Mouse (Mus musculus) urinary bladder, adult 18-20 months (tissue): ENCODE results near the gene Enpp7.

ENCODE experiments used
- DNase-seq, 2 experiments: peaks; one replicate each; pipeline ENCODE4 v3.0.0; 2022; ENCODE audit warnings: low spot score in 2 of 2, mixed read lengths in 2 of 2

Gene Enpp7

DNA sequence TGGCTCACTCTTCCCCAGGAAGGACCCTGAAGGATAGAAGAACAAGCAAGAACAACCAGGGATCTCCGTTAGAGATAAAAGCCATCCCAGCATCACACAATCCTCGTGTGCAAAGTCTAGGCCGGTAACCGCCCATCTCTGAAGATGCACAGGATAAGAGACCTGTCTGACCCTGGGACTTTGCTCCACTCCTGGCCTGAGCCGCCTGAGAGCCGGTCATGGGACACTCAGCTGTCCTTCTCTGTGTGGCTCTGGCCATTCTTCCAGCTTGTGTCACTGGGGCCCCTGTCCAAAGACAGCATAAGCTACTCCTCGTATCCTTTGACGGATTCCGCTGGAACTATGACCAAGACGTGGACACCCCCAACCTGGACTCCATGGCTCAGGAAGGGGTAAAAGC, at the start of gene Enpp7:
Gene Enpp7 (plus strand): TSS at position 190 of the 400 bp plus-strand sequence.
- no peak for DNase-seq

DNA sequence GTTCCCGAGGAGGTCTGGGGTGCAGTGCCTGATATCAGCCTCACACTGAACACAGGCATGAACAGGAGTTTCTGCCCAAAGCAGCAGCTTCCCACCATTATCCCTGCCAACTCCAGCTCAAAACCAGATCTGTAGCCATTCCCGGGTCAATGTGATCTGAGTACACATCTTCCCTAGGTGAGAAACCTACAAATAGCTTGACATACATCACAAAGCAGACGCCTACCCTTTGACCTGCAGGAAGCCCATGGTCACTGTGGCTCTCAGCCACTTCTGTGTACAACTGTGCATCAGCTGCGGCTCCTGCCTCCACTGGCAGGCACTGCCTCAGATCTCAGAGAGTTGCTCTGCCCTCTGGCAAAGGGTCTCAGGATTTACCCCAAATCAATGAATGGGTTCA, 48.3 kb upstream of the Enpp7 start:
- no peak for DNase-seq

DNA sequence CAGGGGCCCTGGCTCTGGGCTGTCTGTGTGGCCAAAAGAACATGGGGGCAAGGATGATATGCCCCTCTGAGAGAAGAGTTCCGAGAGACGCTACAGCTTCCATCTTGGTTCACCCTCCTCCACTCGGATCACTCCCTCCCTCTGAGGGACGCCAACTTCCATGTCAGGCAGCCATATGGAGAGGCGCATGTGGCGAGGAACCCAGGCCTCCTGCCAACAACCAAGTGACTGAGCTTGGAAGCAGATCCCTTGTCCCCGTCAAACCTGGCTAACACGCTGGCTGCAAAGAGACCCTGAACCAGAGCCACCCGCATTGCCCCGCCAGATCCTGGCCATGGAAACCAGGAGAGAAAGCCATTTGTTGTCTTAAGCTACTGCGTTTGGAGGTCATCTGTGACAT, 47.4 kb upstream of the Enpp7 start:
- DNase-seq: no peak

DNA sequence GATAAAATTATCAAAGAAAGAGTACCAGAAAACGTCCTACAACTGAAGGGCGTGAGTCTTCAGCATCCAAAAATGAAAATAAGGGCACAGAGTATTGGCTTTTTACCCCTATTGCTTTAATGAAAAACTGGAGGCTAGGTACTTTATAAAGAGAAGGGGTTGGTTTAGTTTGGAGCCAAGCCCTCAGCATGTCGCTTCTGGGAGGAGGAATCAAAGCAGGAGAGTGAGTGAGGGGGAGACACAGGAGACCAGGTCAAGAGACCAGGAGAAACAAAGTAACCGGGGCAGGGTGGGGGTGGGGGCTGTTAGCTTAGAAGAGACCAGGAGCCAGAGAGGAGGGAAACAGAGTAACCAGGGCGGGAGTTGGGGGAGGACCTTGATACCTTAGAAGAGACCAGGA, 46.7 kb upstream of the Enpp7 start:
- no peak for DNase-seq

DNA sequence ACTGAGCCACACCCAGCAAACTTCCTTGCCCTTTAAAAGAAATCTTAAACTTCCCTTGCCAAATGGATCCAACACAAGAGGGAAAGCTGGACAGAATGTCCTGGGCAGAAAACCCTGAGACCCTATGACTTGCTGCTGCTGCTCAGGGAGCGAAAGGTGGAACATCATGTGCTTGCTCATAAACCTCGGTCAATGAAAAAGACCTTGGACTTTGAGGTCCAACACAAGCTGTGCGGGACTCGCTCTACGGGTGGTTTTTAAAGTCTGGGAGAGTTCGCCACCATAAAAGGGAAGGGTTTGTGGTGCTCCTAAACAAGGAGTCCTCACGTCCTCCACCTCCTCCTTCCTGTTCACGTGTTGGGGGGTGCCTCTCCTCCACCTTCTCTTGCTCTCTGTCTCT, 42.1 kb upstream of the Enpp7 start:
- DNase-seq: no peak

DNA sequence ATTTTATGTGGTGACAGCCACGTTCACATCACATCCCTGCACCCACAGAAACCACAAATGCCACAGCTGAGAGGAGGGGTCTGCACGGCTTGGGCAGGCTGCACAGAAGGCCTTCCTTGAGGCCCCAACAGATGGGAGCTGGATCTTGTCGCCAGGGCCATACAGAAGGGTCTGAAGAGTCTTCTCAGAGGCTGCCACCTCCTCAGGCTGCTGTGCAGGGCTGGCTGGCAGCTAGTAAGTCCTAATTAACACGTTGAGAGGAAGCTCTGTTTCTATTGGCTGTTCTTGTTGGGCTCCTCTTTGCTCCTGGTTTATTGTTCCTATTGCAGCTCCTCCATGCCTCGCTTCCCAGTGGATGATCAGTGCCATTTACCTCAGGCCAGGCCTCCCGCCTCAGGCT, 33.0 kb upstream of the Enpp7 start:
- no peak for DNase-seq

DNA sequence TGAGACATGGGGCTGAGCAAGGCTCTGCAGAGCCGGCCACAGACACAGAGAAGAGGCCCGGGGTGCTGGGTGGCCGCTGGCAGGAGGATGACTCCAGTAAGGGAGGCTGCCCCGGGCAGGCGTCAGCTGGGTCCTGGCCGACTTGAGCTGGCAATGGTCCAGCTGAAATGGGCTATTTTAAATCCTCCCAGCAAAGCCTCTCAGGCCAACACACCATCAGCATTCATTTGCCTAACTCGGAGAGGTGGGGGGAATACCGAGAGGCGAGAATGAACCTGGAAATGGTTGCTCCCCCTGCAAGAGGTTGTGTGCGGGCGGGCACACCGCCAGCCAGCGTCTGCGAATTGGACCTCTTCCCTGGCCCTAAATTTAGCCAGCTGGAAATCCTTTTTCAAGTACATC, 30.9 kb upstream of the Enpp7 start:
- no peak for DNase-seq

DNA sequence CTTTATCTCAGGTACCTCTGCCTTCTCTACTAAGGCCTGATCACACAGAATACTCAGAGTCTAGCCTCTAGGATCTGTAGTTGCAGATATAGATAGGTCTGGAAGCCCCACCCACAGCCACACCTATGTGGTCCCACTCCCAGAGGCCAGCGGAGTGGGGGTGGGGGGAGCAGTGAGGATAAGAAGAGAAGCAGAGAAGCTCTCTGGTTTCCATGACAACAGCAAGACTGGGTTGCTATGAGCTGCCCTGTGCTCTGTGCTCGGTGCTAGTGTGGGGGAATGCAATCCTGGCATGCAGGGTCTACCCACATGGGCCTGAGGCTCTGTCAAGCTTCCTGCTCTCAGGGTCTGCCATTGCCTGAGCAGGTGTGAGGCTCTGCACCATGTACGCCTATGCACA, 27.3 kb upstream of the Enpp7 start:
- DNase-seq: no peak

DNA sequence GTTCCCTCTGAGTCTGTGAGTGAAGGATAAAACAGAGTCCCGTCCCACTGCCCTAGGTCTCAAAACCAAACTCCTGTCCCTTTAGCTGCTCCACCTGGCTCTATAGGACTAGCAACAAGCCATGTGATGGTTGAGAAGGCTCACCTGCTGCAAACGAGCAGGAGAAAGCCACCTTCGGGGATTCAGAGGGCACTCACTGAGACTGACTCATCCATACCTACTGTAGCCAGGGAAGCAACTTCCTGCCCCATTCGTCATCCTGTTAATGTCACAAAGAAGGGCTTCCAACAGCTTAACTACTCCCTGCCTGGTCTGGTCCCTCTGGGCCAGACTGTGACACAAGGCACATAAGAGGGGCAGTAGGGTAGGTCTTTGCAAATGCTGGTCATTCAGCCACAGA, 25.5 kb upstream of the Enpp7 start:
- DNase-seq: no peak

DNA sequence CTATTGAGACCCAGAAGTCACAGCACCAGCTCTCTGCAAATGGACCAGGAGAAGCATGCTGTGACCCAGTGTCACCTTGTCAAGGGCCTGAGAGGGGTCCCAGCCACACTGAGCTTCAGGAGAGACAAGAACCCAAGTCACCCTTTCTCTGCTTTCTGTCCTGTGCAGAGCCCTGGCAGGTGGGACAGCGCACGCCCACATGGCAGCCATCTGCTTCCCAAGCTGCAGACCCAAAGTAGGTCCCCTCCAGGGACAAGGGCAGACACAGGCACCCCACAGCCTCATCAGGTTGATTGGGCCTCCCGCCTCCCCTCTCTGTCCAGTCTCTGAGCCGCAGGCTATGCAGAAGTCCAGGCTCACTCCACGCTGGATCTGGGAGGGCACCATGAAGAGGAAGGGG, 24.1 kb upstream of the Enpp7 start:
- no peak for DNase-seq

DNA sequence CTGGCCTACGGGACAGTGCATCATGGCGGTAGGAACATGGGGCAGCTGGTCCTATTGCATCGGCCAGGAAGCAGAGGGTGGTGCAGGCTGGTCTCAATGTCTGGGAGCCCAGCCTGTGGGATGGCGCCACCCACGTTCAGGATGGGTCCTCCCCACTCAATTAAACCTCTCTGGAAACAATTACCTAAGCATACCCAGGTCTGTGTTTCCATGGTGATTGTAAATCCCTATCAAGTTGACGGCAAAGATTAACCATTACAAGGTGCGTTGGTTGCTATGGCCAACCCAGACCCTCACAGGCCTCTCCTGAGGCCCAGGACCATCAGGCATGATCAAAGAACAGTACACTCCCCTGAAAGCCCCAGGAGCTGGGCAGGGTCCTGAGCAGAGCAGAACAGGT, 22.9 kb upstream of the Enpp7 start:
- no peak for DNase-seq

DNA sequence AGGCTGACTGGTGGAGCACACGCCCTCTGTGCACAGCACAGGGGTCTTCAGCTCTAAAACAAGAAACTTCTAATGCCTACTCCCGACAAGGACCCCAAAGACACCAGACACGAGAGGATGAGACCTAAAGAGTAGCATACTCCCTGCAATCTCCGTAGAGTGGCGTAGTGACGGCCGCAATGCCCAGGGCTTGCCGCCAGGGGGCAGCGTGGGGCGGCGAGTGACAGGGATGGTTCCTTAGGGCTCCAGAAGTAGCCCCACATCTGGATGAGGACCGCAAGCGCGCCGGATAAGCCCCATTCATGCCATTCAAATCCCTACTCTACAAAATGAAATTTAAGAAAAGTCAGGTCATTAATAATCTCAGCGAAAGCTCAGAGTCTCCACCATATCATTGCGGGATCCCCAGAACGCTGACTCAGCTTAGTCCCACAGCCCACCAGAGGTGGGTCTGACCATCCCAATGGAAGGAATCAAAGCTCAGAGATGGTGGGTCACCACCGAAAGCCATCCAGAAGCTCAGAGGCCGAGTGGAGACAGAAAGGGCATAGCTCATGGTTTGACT, 16.4 kb upstream of the Enpp7 start:
- DNase-seq: no peak

DNA sequence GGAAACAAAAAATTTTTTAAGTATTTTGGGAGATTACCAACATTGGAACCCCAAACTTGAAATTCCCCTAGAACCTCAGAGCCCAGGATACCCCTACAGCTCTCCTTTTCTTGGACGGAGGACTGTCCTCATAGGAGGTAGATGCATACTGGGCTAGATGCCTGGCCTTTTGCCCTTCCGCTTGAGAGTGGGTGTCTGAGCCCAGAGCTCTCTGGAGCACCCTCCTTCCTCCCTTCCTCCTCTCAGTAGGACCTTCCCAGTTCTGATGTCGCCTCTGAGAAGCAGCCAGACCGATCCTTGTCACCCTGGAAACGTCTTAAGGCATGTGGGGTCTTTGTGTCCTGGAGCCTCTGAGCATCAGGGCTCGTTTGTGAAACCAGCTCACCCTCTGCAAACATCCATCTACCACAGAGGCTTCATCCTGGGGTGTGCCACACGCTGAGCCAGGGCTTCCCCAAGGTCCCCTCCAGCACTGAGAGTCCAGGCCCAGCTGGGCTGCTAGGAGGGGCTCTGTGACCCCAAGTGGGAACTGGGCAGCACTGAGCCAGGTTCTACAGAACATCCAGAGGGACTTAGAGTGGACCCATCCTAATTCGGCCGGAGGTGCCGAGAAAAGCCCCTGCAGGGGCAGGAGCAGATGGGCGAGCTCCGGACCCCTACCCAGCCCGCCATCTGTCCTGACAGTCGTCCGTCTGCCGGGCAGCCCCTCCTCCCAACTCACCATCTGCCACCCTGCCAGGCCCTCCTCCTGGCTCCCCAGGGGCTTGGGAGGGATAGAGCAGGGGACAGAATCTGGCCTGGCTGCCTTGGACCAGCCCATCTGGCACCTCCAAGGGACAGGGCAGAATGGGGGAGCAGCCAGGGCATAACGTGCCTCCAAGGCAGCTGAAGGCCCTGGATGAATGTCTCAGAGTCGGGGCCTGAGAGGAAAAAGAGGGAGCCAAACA, 15.3 kb upstream of the Enpp7 start:
- no peak for DNase-seq

DNA sequence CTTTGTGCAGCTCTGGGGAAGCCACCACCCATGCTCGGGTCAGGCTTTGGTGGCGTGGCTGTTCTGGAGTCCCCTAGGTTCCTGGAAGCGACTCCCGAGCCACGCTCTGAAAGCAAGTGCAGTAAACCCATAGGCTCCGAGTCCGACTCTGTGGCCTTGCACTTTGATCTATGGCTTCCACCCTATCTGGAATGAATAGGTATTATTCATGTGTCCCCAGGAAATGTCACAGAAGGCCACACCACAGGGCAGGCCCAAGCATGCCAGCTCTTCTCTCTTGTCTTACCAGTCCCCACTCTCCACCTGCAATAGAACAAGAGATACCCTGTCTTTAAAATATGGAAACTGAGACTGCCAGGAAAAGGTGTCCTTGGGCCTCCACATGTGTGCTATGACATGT, 13.6 kb upstream of the Enpp7 start:
- DNase-seq: no peak

DNA sequence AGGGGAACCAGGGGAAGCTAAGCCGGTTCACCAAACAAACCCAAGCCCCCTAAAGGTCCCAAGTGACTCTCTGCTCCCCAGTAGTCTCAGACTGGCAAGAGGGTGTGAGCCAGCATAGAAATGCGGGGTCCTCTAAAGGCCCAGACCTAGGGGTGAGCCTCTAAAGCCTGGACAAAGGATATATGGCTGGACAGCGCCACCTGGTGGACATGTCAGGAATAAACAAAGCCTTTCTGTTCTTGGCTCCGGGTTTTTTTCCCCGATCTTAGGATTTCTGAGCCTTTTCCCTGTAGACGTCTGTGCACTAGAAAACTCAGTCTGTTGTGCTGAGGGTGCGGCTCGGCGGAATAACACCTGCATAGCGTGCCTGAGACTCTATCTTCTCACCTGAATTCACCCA, 12.6 kb upstream of the Enpp7 start:
- DNase-seq: peak in 1 of 2 experiments; percentile 54

DNA sequence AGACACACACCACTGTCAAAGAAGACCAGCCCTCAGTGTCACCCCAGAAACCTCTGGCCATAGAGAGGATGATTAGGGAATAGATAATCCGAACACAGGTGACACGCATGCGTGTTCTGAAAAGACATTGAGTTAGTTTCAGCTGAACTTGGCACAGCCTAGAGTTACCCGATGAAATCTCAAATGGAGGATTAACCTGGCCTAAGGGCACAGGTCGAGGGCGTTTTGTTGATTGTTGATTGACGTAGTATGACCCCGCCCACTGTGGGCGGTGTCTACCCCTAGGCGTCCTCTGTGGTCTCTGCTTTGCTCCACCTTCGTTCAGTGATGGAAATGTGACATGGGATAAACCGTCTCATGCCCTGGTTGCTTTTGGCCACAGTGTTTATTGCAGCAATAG, 12.1 kb upstream of the Enpp7 start:
- DNase-seq: no peak

DNA sequence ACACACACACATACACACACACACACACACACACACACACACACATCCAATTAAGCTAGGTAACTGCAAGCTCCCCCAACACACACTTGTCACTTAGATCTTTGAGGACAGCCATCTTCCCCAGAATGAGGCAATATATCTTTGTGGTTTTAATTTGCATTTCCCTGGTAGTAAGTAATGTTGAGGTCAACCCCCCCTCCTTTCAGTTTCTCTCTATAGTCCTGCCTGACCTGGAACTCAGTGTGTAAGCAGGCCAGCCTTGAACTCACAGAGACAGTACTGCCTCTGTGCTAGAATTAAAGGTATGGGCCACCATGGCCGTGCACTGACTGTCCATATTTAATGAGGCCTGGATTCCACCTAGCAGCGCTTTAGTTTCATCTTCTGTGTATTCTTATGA, 7.6 kb upstream of the Enpp7 start:
- no peak for DNase-seq

DNA sequence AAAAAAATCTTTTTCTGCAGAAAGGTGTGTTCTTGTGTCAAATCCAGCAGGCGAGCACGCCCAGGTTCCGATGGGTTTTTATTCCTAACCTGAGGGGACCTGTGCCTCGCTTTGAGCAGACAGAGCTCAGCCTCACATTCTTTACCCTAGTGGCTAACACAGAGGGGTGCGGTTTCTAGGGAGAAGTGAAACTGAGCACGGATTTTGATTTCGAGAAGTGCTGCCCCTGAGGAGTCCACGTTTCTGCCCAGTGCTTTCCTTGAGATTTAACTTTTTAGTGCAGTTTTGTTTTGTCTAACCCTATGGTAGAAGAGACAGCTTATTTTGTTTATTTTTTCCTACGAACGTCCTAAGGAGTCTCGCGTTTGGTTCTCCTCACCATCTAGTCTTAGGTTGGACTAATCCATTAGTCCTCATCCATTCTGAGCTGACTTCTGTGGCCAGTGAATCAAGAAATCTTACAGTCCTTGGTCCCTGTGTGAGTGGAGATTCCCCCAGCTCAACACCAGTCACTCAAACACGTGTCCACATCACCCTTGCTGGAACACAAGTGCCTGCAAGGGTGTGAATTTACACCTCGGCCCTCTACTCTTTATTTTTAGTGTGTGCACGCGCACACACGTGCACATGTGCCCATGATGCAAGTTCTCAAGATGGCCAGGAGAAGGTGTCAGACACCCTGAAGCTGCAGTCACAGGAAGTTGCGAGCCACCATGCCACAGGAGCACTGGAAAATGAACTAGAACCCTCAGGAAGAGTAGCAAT, 6.8 kb upstream of the Enpp7 start:
- no peak for DNase-seq

DNA sequence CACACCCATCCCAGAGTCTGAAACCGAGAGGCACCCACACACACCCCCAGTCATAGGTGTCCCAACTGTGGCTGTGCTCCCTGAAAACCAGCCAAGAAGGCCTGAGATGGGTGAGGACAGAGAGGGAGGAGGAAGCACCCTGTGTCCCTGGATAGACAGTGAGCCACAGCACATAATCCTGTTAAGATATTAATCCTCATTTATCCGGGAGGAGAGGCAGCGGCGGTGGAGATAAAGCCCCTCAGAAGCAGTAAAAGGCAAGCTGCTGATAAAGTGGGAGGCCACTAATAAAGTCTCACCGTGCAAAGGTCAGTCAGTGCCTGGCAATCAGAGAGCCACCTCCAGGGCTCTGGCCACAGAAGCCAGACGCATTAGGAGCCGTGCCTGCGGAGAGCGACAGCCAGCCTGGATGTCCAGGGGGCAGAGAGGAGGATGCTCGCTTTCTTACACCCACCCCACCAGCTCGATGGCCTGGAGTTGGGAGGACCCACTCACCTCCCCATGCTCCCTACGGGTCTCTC, 5.3 kb upstream of the Enpp7 start:
- no peak for DNase-seq

DNA sequence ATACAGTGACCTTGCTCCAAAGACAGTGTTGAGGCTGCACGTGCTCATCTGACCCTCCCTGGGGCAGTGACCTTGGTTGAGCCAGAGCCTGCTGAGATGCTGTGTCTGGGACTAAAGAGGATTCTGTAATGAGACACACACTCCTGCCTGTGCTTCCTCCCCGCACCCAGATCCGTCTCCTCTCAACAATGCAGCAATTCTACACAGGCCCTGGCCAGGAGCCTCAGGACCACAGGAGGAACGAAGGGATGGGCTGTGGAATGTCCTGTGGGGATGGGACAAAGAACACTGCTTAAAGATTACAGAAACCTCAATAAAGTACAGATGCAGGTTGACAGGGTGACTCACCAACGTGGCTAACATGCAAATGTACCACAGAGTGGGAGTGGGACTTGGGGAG, 2.4 kb upstream of the Enpp7 start:
- no peak for DNase-seq

DNA sequence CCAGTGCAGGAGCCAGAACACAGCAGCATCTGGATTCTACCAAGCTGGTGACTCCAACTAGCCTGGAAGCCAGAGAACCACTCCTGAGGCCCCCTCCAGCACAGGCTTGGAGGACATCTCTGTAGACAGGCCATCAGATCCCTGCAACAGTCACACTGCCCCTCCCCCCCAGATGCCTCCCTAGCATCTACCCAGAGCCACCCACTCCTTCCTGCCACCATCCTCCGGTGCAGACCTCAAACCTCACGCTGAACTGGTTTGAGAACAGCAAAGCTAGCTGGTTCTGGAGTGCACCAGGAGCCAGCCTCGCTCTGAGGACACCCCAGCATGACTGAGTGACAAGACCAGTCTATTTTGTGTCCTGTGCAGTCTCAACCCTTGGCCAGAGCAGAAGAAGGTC, 4.8 kb downstream of the Enpp7 start:
- no peak for DNase-seq

DNA sequence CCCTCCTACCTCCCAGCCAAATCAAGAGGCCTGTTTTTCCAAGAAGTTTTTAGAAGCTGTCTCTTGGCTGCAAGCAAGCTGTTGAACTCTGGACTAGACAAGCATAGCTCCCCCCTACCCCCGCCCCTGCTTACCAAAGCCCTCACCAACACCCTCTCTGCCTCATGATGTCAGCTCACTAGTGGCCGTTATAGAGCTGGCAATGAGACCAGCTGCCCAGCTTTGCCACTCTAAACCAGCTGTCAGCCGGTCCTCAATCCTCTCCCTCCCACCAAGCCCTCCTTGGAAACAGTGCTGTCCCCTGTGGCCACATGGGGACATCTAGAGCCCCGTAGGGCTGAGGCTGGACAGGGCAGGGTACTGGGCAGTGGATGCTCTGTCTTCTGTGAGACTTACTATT, 7.5 kb downstream of the Enpp7 start:
- DNase-seq: no peak

DNA sequence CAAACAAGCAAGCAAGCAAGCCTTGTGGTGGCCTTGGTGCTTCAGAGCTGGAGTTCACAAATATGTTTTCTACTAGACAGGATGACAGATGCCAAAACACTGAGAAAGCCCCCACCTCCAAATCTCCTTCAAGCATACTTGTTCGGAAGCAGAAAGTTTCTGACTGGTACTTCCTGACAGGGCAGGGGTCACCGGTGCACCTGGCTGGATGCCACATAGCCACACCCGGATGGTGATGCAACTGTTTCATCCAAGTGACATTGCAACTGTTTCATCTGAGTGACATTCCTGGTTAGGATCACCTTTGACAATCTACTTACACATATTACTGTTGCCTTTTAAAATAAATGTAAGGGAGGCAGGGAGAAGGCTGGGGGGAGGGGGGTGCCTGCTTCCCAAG, 9.2 kb downstream of the Enpp7 start:
- no peak for DNase-seq
